Mouse (Mus musculus): Measurements from ENCODE around the gene Ccdc184. TPM values are rescaled to one million over a fixed set of nuclear protein-coding genes. Genes with fewer than 3 reads are reported as not detected.

The Ccdc184 gene
- polyA plus RNA-seq, 1 experiment from 2014 or later: 1.6 TPM

DNA sequence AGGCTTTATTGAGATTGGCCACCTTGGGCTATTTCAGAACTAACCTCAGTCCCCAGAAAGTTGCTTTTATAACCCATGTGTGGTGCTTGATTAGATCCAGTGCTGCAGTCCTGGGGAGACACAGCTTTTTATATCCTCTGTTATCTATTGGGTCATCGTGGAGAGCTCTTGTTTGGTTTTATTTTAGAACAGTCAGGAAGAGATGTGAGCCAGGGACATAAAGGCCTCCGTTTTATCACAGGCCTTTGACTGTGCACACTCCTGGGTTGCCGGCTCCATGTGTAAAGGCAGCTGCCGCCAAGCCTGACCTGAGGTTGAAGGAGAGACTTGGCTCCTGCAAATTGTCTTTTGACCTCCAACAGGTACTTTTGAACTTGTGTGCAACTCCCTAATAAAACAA is 4.4 kb upstream of the Ccdc184 start:
- peaks cover 24% of the 10 kb centered on the region for H3K27me3 ChIP-seq (replicated peaks; ENCODE audit: control insufficient read depth, insufficient read depth, low read length)
- no peaks in the 10 kb centered on the region for H3K9me3 ChIP-seq (ENCODE audit: control insufficient read depth, low read length)
- 59% methylated on average over 4 of the region's 4 CpGs for WGBS
- no peak overlapping the region for H3K9ac ChIP-seq (ENCODE audit: low read length)
- H3K4me2 ChIP-seq (ENCODE audit: low read length): no peak overlapping the region
- DNase-seq (ENCODE audit: low spot score) (no peak), ATAC-seq (replicated peaks; ENCODE audit: low FRiP score, low TSS enrichment, low read depth) (no peak)
- no peak overlapping the region for H3K4me3 ChIP-seq (ENCODE audit: low read depth, low read length)
- no peaks in the 10 kb centered on the region for H3K4me1 ChIP-seq (replicated peaks; ENCODE audit: control insufficient read depth, insufficient read depth, low read length)
- no peak overlapping the region for H3K27ac ChIP-seq (ENCODE audit: low read depth)
- H3K36me3 ChIP-seq (ENCODE audit: control insufficient read depth, insufficient read depth, low read length): no peaks in the 10 kb centered on the region

DNA sequence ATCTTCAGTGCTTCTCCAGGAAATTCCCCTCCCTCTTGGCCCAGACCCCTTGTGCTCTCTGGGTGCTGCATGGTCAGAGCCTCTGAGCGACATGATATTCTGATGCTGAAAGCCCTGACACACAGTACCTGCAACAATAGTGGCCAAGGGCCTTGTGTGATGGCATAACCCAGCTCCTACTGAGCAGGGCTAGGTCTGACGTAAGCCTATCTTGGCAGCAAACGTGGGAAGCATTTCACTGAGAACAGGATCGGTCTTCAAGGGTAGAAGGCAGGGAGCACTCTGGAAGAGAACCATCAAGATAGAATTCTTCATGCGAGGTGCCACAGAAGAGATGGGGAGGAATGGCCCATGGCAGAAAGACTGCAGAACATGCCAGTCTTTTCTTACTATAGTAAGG is 1.4 kb upstream of the Ccdc184 start, which contains the start of gene Asb8:
Gene Asb8, minus strand, starts transcription at position 101 of the 400 bp plus-strand sequence.
- Histone ChIP-seq H3K4me2 (ENCODE audit: low read length) (no peak within 1 kb of the TSS), H3K27ac (ENCODE audit: low read depth) (no peak within 1 kb of the TSS), H3K4me3 (ENCODE audit: low read depth, low read length) (no peak within 1 kb of the TSS), H3K27me3 (replicated peaks; ENCODE audit: control insufficient read depth, insufficient read depth, low read length) (peaks cover 53% of the 10 kb centered on the region), H3K9ac (ENCODE audit: low read length) (no peak within 1 kb of the TSS), H3K4me1 (replicated peaks; ENCODE audit: control insufficient read depth, insufficient read depth, low read length) (no peaks in the 10 kb centered on the region; the same call in 1 of the 2 replicates), H3K9me3 (ENCODE audit: control insufficient read depth, low read length) (no peaks in the 10 kb centered on the region), H3K36me3 (ENCODE audit: control insufficient read depth, insufficient read depth, low read length) (no peaks in the 10 kb centered on the region)
- WGBS: 85% methylated on average over 5 of the region's 5 CpGs
- no peak for ATAC-seq (replicated peaks; ENCODE audit: low FRiP score, low TSS enrichment, low read depth)
- no peak for DNase-seq (ENCODE audit: low spot score)

DNA sequence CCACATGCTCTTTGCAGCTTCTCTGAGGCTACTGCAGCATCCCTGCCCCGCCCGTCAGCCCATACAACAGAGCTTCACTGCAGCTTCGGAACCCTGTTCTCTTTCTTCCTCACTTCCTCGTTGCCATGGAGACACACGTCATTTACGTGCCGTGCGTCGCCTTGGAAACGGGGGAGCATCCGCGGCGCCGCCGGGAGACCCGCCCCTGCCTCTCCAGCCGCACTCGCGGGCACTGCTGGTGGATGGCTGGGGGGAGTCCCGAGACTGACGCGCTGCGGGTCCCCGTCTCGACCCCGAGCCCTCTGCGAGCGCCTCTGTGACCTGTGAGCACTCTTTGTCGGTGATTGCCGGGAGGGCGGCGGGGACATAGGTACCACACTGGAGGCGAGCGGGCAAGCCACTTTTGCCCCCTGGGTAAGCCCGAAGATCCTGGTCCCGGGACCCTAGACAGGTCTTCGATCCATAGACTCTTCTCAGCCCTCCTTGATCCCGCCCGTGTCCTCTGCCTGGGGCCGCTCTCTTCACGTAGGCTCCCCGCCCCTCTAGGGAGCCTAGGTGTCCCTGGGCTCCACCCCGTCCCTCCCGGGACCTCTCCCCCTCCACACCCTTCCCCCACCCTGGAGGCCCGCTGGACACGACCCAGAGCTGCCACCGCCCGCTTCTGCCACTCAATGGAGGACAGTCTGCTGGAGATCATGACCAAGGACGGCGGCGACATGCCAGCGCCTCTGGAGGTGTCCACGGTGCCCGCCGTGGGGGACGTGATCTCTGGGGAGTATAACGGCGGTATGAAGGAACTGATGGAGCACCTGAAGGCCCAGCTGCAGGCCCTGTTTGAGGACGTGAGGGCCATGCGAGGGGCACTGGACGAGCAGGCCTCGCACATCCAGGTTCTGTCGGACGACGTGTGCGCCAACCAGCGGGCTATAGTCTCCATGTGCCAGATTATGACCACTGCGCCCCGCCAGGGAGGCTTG is 975 bp downstream of the Ccdc184 start:
- peak; percentile 77 for DNase-seq (ENCODE audit: low spot score)
- Histone ChIP-seq H3K4me2 (ENCODE audit: low read length) (peak overlapping the region; percentile 49), H3K27ac (ENCODE audit: low read depth) (no peak overlapping the region), H3K4me1 (replicated peaks; ENCODE audit: control insufficient read depth, insufficient read depth, low read length) (no peaks in the 10 kb centered on the region; the same call in 1 of the 2 replicates), H3K9me3 (ENCODE audit: control insufficient read depth, low read length) (no peaks in the 10 kb centered on the region), H3K4me3 (ENCODE audit: low read depth, low read length) (peak overlapping the region; percentile 31), H3K27me3 (replicated peaks; ENCODE audit: control insufficient read depth, insufficient read depth, low read length) (peaks cover 73% of the 10 kb centered on the region), H3K36me3 (ENCODE audit: control insufficient read depth, insufficient read depth, low read length) (no peaks in the 10 kb centered on the region), H3K9ac (ENCODE audit: low read length) (no peak overlapping the region)
- 1% methylated on average over 69 of the region's 69 CpGs for WGBS
- peak; percentile 83 for ATAC-seq (replicated peaks; ENCODE audit: low FRiP score, low TSS enrichment, low read depth)

DNA sequence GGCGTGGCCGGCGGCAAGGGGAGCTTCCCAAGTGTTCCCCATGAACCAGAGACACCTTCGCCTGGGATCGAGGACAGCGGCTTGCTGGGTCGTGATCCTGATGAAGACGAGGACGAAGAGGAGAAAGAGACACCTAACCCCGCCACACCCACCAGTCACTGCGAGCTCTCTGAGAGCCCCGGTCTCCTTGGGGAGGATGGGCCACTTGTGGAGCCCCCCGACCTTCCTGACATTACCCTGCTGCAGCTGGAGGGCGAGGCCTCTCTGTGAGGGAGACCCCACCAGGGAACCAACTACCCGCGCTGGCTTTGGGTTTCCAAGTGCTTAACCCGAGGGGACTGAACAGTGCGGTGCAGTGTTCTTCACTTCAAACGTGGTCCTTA is 1.7 kb downstream of the Ccdc184 start:
- Histone ChIP-seq H3K9me3 (ENCODE audit: control insufficient read depth, low read length) (no peaks in the 10 kb centered on the region), H3K4me1 (replicated peaks; ENCODE audit: control insufficient read depth, insufficient read depth, low read length) (no peaks in the 10 kb centered on the region; the same call in 1 of the 2 replicates), H3K9ac (ENCODE audit: low read length) (no peak overlapping the region), H3K27me3 (replicated peaks; ENCODE audit: control insufficient read depth, insufficient read depth, low read length) (peaks cover 75% of the 10 kb centered on the region), H3K4me2 (ENCODE audit: low read length) (no peak overlapping the region), H3K36me3 (ENCODE audit: control insufficient read depth, insufficient read depth, low read length) (no peaks in the 10 kb centered on the region), H3K4me3 (ENCODE audit: low read depth, low read length) (no peak overlapping the region), H3K27ac (ENCODE audit: low read depth) (no peak overlapping the region)
- DNase-seq (ENCODE audit: low spot score): no peak
- no peak for ATAC-seq (replicated peaks; ENCODE audit: low FRiP score, low TSS enrichment, low read depth)
- WGBS: 6% methylated on average over 19 of the region's 19 CpGs

DNA sequence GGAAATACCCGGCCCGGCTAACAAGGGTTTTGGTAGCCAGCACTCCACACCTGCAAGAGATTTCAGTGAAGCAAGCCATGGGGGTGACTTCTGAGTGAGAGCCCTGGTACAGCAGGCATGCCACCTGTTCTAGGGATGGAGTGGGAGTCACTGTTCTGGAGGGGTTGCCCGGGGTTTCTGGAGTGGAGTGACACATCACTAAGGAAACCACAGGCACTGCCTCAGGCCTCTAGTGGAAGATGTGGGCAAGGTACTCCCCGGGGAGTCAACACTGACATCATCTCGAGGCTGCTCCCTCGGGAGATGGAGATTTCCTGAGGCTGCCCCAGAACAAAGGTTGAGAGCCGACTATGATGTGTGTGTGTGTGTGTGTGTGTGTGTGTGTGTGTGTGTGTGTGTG is 3.4 kb downstream of the Ccdc184 start:
- ATAC-seq (replicated peaks; ENCODE audit: low FRiP score, low TSS enrichment, low read depth): no peak

DNA sequence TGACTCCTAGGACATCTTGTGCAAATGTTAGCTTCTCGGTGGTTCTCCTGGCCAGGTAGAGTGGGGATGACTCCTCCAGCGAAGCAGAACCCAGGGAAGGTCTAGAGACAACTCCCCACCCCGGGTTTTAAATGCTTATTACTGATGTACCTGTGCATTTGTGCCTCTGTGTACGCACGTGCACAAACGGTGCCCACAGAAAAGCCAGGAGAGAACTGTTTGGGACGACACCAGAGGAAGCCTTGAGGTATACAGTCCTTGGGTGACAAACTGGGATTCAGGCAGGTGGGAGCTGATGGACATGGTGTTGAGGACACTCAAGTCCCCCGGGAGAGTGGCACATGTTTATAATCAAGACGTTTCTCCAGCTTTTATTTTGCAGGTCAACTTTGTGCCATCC is 4.0 kb downstream of the Ccdc184 start:
- Histone ChIP-seq H3K4me1 (replicated peaks; ENCODE audit: control insufficient read depth, insufficient read depth, low read length) (no peaks in the 10 kb centered on the region; the same call in 1 of the 2 replicates), H3K9me3 (ENCODE audit: control insufficient read depth, low read length) (no peaks in the 10 kb centered on the region), H3K36me3 (ENCODE audit: control insufficient read depth, insufficient read depth, low read length) (no peaks in the 10 kb centered on the region), H3K27ac (ENCODE audit: low read depth) (no peak overlapping the region), H3K4me2 (ENCODE audit: low read length) (no peak overlapping the region), H3K9ac (ENCODE audit: low read length) (no peak overlapping the region), H3K27me3 (replicated peaks; ENCODE audit: control insufficient read depth, insufficient read depth, low read length) (peaks cover 76% of the 10 kb centered on the region), H3K4me3 (ENCODE audit: low read depth, low read length) (no peak overlapping the region)
- DNase-seq (ENCODE audit: low spot score): no peak
- ATAC-seq (replicated peaks; ENCODE audit: low FRiP score, low TSS enrichment, low read depth): no peak
- WGBS: 65% methylated on average over 9 of the region's 9 CpGs

More for the DNA sequence above, 3.4 kb downstream of the Ccdc184 start:
- no peaks in the 10 kb centered on the region; the same call in 1 of the 2 replicates for H3K4me1 ChIP-seq (replicated peaks; ENCODE audit: control insufficient read depth, insufficient read depth, low read length)
- WGBS: 40% methylated on average over 7 of the region's 7 CpGs
- H3K4me2 ChIP-seq (ENCODE audit: low read length): no peak overlapping the region
- no peak overlapping the region for H3K4me3 ChIP-seq (ENCODE audit: low read depth, low read length)
- H3K36me3 ChIP-seq (ENCODE audit: control insufficient read depth, insufficient read depth, low read length): no peaks in the 10 kb centered on the region
- H3K9me3 ChIP-seq (ENCODE audit: control insufficient read depth, low read length): no peaks in the 10 kb centered on the region
- H3K27ac ChIP-seq (ENCODE audit: low read depth): no peak overlapping the region
- H3K9ac ChIP-seq (ENCODE audit: low read length): no peak overlapping the region
- H3K27me3 ChIP-seq (replicated peaks; ENCODE audit: control insufficient read depth, insufficient read depth, low read length): peaks cover 77% of the 10 kb centered on the region
- DNase-seq (ENCODE audit: low spot score): no peak

DNA sequence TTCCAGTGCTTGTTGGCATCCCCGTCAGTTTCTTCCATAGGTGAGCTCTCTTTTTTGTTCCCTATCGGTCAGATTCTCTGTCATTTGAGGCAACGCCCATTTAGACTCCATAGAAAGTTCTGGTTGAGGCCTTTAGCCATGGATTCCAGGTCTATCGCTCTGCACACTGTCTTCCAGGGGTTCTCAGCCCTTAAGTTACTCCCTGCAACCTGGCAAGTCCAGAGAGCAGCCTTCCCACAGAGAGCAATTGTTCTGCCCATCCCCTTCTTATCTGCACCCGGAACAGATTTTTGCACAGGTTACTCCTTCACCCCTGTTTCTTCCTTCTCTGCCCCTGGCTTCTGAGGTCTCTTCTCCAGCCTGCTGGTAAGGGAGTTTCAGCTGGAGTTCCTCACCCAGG is 5.2 kb downstream of the Ccdc184 start:
- Histone ChIP-seq H3K9ac (ENCODE audit: low read length) (no peak overlapping the region), H3K4me3 (ENCODE audit: low read depth, low read length) (no peak overlapping the region), H3K27ac (ENCODE audit: low read depth) (no peak overlapping the region), H3K27me3 (replicated peaks; ENCODE audit: control insufficient read depth, insufficient read depth, low read length) (peaks cover 70% of the 10 kb centered on the region), H3K4me1 (replicated peaks; ENCODE audit: control insufficient read depth, insufficient read depth, low read length) (no peaks in the 10 kb centered on the region; the same call in 1 of the 2 replicates), H3K36me3 (ENCODE audit: control insufficient read depth, insufficient read depth, low read length) (no peaks in the 10 kb centered on the region), H3K9me3 (ENCODE audit: control insufficient read depth, low read length) (no peaks in the 10 kb centered on the region), H3K4me2 (ENCODE audit: low read length) (no peak overlapping the region)
- DNase-seq (ENCODE audit: low spot score) (no peak), ATAC-seq (replicated peaks; ENCODE audit: low FRiP score, low TSS enrichment, low read depth) (no peak)
- 70% methylated on average over 5 of the region's 5 CpGs for WGBS

DNA sequence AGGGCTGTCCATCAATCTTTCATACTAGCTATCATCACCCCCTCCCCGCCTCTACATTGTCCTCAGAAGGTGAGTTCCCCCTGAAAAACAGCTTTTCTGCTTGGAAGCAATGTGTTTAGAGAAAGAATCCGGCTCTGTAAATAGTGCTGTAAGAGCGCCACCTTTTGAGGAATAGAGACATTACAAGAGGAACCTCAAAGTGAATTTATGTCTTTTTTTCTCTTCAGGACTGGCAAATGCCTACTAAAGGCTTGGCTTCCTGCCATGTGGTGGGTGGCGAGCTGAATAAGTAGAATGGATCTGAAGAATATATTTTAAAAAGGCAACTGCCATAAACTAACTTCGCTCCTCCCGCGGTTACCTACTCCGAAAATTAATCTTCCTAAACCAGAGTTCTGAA is 6.9 kb downstream of the Ccdc184 start:
- no peak overlapping the region for H3K4me2 ChIP-seq (ENCODE audit: low read length)
- no peak overlapping the region for H3K27ac ChIP-seq (ENCODE audit: low read depth)
- H3K4me1 ChIP-seq (replicated peaks; ENCODE audit: control insufficient read depth, insufficient read depth, low read length): no peaks in the 10 kb centered on the region
- no peak overlapping the region for H3K4me3 ChIP-seq (ENCODE audit: low read depth, low read length)
- DNase-seq (ENCODE audit: low spot score) (no peak), ATAC-seq (replicated peaks; ENCODE audit: low FRiP score, low TSS enrichment, low read depth) (no peak)
- H3K36me3 ChIP-seq (ENCODE audit: control insufficient read depth, insufficient read depth, low read length): no peaks in the 10 kb centered on the region
- 38% methylated on average over 8 of the region's 8 CpGs for WGBS
- H3K9ac ChIP-seq (ENCODE audit: low read length): no peak overlapping the region
- peaks cover 60% of the 10 kb centered on the region for H3K27me3 ChIP-seq (replicated peaks; ENCODE audit: control insufficient read depth, insufficient read depth, low read length)
- H3K9me3 ChIP-seq (ENCODE audit: control insufficient read depth, low read length): no peaks in the 10 kb centered on the region
